ENCODE assay signal across 9 mouse cellular contexts in the genomic region with DNA sequence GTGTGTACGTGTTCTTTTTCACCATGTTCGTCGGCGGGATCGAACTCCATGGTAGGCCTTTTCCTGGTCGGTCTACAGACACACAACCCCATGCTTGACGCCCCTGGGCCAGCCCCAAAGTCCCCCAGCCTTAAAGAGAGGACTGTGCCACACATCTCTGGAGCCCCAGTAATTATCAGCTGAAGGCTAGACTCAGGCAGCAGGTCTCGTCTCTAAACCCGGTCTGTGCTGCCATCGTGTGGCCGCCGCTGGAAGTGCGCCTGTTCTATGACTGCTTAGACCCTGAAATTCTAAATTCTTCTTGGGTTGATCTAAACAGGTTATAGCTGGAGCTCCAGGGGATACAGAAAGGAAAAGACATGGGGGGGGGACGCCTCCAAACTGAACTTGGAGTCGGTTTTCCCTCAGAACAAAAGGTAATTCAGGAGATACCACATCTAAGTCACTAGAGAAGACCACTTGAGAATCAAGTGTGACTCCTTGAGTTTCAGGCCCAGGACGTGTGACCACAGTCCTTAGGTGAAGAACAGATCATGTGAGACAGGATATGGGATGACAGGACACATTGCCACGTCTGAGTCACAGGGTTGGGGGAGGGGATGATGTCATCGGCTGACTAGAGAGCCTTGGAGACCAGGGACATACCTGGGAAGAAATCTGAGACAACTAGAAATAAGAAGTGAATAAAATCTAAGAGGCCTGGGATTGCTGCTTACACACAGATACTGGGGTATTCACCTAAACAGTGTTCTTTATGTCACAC. TPM values are rescaled to one million over a fixed set of nuclear protein-coding genes. Genes with fewer than 3 reads are reported as not detected.
A peak's percentile ranks its signal among the peaks of the same experiment; 100 is the strongest.
DNase-seq lines count a peak whose midpoint lies in the region; ATAC-seq and TF ChIP-seq lines count a peak whose summit lies in the region.
"Had no signal": no experiment of that assay in that cellular context is flagged by ENCODE, and none has a peak within 500 bp of the region (broad histone marks: within the 10 kb centered on the region; RNA-seq: fewer than 3 reads in every experiment).

No protein-coding gene starts in this region.

- H3K27me3 ChIP-seq in Patski = no peaks in the 10 kb centered on the region
- 0 out of 2 replicates have a peak, but pooled peaks cover 7% of the 10 kb centered on the region for H3K27me3 ChIP-seq in hindbrain, embryonic 13.5 days

- peak overlapping the region; percentile 44 for H3K4me2 ChIP-seq in hindbrain, embryonic 13.5 days

- POLR2A ChIA-PET in Patski (lab: Charles Lee) = interaction anchor here (0.6 to 0.8 kb wide), 2 partner anchors 10 to 130 kb away, joined by 3 to 10 read pairs; no protein-coding TSS in a partner anchor

- CTCF ChIA-PET in Patski (lab: Charles Lee) = interaction anchor here (0.6 to 11.7 kb wide), 12 partner anchors 8 to 912 kb away, joined by 3 to 210 read pairs (median 4); no protein-coding TSS in a partner anchor

- WGBS in hindbrain, embryonic 13.5 days = 23% methylated on average over 18 of the region's 18 CpGs

- TF ChIP-seq CTCF in Patski (IDR thresholded peaks at IDR 0.05) = peak; percentile 93

- peaks cover 5% of the 10 kb centered on the region; the same call in 1 of the 2 replicates for H3K4me1 ChIP-seq in hindbrain, embryonic 13.5 days (replicated peaks)

- in situ Hi-C loops in Patski (cut with MboI; ENCODE audit: low pct_unique_long_range_greater_than_20kb) = loop anchor here (5.0 kb wide), 3 partner anchors 291 to 836 kb away; no protein-coding TSS in a partner anchor

- no peaks in the 10 kb centered on the region for H3K36me3 ChIP-seq in hindbrain, embryonic 13.5 days

- H3K4me3 ChIP-seq in hindbrain, embryonic 13.5 days = peak overlapping the region; percentile 7; the same call in 1 of the 2 replicates
- H3K4me3 ChIP-seq: myocyte had no signal

- ATAC-seq in Patski = peak; percentile 75
- no peak; the same call in 1 of the 2 replicates for ATAC-seq in hindbrain, embryonic 13.5 days (ENCODE audit: low FRiP score)
- peak; percentile 84 for ATAC-seq in megakaryocyte, adult 5-6 weeks (ENCODE audit: poor library complexity, severe bottlenecking)

- H3K9me3 ChIP-seq in hindbrain, embryonic 13.5 days = no peaks in the 10 kb centered on the region

- H3K9ac ChIP-seq in hindbrain, embryonic 13.5 days = no peak overlapping the region; the same call in 1 of the 2 replicates

- no peak overlapping the region for H3K27ac ChIP-seq in hindbrain, embryonic 13.5 days

- DNase-seq in Patski (ENCODE audit: low read depth, low spot score) = no peak
- peak; percentile 92 to 96 for DNase-seq in cerebellum, postnatal 14 days
- peak; percentile 59 to 79 for DNase-seq in frontal cortex, postnatal 14 days (ENCODE audit: low spot score in 2 of 2)
- DNase-seq in layer of hippocampus, postnatal 36 days = peak; percentile 77 to 79
- peak; percentile 82 to 87 for DNase-seq in right cerebral cortex, postnatal 10 days (ENCODE audit: low spot score in 2 of 2)
- peak; percentile 87 for DNase-seq in urinary bladder, postnatal 14 days (ENCODE audit: low spot score)

RNA-seq across cellular contexts. Expression of gene Eif1, which starts 21.2 kb away (rescaled TPM):
- 674 TPM for polyA plus RNA-seq in Patski (2021)
- polyA plus RNA-seq in hindbrain, embryonic 13.5 days (2015; fragmentation: Nextera tagmentation; extraction: Ambion mirVana) = 1,398 and 1,436 TPM in 2 replicates
- total RNA-seq in layer of hippocampus, postnatal 36 days (2021) = 100 to 1,000 TPM; 775 to 777 TPM
- 1,372 and 1,486 TPM in 2 replicates for total RNA-seq in megakaryocyte, adult 5-6 weeks (2015)
- 248 and 320 TPM in 2 replicates for total RNA-seq in megakaryocyte, adult 5-6 weeks (2017)

RNA-seq across cellular contexts. Expression of gene Krt42, which starts 28.8 kb away (rescaled TPM):
- polyA plus RNA-seq in Patski (2021) = 0.08 TPM
- not detected in 2 replicates for polyA plus RNA-seq in hindbrain, embryonic 13.5 days (2015; fragmentation: Nextera tagmentation; extraction: Ambion mirVana)
- not detected for total RNA-seq in layer of hippocampus, postnatal 36 days (2021)
- not detected in 2 replicates for total RNA-seq in megakaryocyte, adult 5-6 weeks (2015)
- total RNA-seq in megakaryocyte, adult 5-6 weeks (2017) = not detected in 2 replicates
- polyA plus RNA-seq: myocyte had no signal

RNA-seq across cellular contexts. Expression of gene Gast, which starts 35.8 kb away (rescaled TPM):
- polyA plus RNA-seq in Patski (2021) = not detected
- polyA plus RNA-seq in hindbrain, embryonic 13.5 days (2015; fragmentation: Nextera tagmentation; extraction: Ambion mirVana) = 0.66 and 1.7 TPM in 2 replicates
- total RNA-seq in layer of hippocampus, postnatal 36 days (2021) = not detected
- not detected in 2 replicates for total RNA-seq in megakaryocyte, adult 5-6 weeks (2015)
- not detected in 2 replicates for total RNA-seq in megakaryocyte, adult 5-6 weeks (2017)
- polyA plus RNA-seq: myocyte had no signal

RNA-seq across cellular contexts. Expression of gene Krt17, which starts 37.6 kb away (rescaled TPM):
- polyA plus RNA-seq in Patski (2021) = 0.10 TPM
- polyA plus RNA-seq in hindbrain, embryonic 13.5 days (2015; fragmentation: Nextera tagmentation; extraction: Ambion mirVana) = 0.17 TPM in 1 of 2 replicates, not detected in the other
- total RNA-seq in layer of hippocampus, postnatal 36 days (2021) = not detected
- total RNA-seq in megakaryocyte, adult 5-6 weeks (2015) = not detected in 2 replicates
- not detected in 2 replicates for total RNA-seq in megakaryocyte, adult 5-6 weeks (2017)
- polyA plus RNA-seq: myocyte had no signal

RNA-seq across cellular contexts. Expression of gene Krt16, which starts 49.8 kb away (rescaled TPM):
- polyA plus RNA-seq in Patski (2021) = not detected
- not detected in 2 replicates for polyA plus RNA-seq in hindbrain, embryonic 13.5 days (2015; fragmentation: Nextera tagmentation; extraction: Ambion mirVana)
- total RNA-seq in layer of hippocampus, postnatal 36 days (2021) = not detected
- not detected in 2 replicates for total RNA-seq in megakaryocyte, adult 5-6 weeks (2015)
- total RNA-seq in megakaryocyte, adult 5-6 weeks (2017) = not detected in 2 replicates
